Mouse (Mus musculus): ENCODE data around the gene Apod.

- TF ChIP-seq CTCF (IDR thresholded peaks at IDR 0.05; ENCODE audit: low read depth, low read length) (no peak), POLR2A (IDR thresholded peaks at IDR 0.05; ENCODE audit: extremely low read depth, insufficient read depth, low read length) (no peak)
Measured at GRCm38 (mm10) chr16:31325120-31325519, 10.5 kb upstream of the Apod start.
